Mouse (Mus musculus): ENCODE data around the gene Eif2s2. TPM values are rescaled to one million over a fixed set of nuclear protein-coding genes. Genes with fewer than 3 reads are reported as not detected.
"Not testable (repeated sequence)": the region's sequence is repeated elsewhere in the genome, so short reads cannot be mapped to it uniquely, and the experiment has no call there.

The Eif2s2 gene
- polyA plus RNA-seq, 1 experiment, result 28.7 TPM

GRCm38 (mm10) chr2:154920896-154921295 lies 28.2 kb upstream of the Eif2s2 start:
- H3K27me3 ChIP-seq (replicated peaks), result peaks cover 7% of the 10 kb centered on the region

GRCm38 (mm10) chr2:154917866-154918641 lies 25.3 kb upstream of the Eif2s2 start:
- Histone ChIP-seq H3K4me1 (no peaks in the 10 kb centered on the region), H3K4me3 (replicated peaks) (no peak overlapping the region), H3K36me3 (replicated peaks; ENCODE audit: low read length) (no peaks in the 10 kb centered on the region), H3K27me3 (replicated peaks) (peaks cover 4% of the 10 kb centered on the region), H3K9me3 (no peaks in the 10 kb centered on the region)
- TF ChIP-seq GATA1 (IDR thresholded peaks at IDR 0.05; ENCODE audit: borderline replicate concordance, low read length) (no peak), FLI1 (IDR thresholded peaks at IDR 0.05; ENCODE audit: low read length) (no peak)

More at GRCm38 (mm10) chr2:154920896-154921295, 28.2 kb upstream of the Eif2s2 start:
- no peaks in the 10 kb centered on the region for H3K36me3 ChIP-seq (replicated peaks; ENCODE audit: low read length)
- H3K9me3 ChIP-seq, result no peaks in the 10 kb centered on the region
- TF ChIP-seq FLI1 (IDR thresholded peaks at IDR 0.05; ENCODE audit: low read length), result no peak
- TF ChIP-seq GATA1 (IDR thresholded peaks at IDR 0.05; ENCODE audit: borderline replicate concordance, low read length), result no peak
- H3K4me3 ChIP-seq (replicated peaks), result no peak overlapping the region
- no peaks in the 10 kb centered on the region for H3K4me1 ChIP-seq

GRCm38 (mm10) chr2:154916547-154916946 lies 23.8 kb upstream of the Eif2s2 start:
- no peaks in the 10 kb centered on the region for H3K9me3 ChIP-seq
- H3K4me3 ChIP-seq (replicated peaks), result no peak overlapping the region
- TF ChIP-seq GATA1 (IDR thresholded peaks at IDR 0.05; ENCODE audit: borderline replicate concordance, low read length) (no peak), FLI1 (IDR thresholded peaks at IDR 0.05; ENCODE audit: low read length) (no peak)

GRCm38 (mm10) chr2:154915922-154916541 lies 23.3 kb upstream of the Eif2s2 start:
- H3K4me1 ChIP-seq, result no peaks in the 10 kb centered on the region
- H3K9me3 ChIP-seq, result no peaks in the 10 kb centered on the region
- H3K4me3 ChIP-seq (replicated peaks), result no peak overlapping the region
- H3K27me3 ChIP-seq (replicated peaks), result peaks cover 4% of the 10 kb centered on the region
- no peak for TF ChIP-seq FLI1 (IDR thresholded peaks at IDR 0.05; ENCODE audit: low read length)
- no peak for TF ChIP-seq GATA1 (IDR thresholded peaks at IDR 0.05; ENCODE audit: borderline replicate concordance, low read length)
- H3K36me3 ChIP-seq (replicated peaks; ENCODE audit: low read length), result no peaks in the 10 kb centered on the region

More at GRCm38 (mm10) chr2:154916547-154916946, 23.8 kb upstream of the Eif2s2 start:
- H3K4me1 ChIP-seq, result no peaks in the 10 kb centered on the region
- peaks cover 4% of the 10 kb centered on the region for H3K27me3 ChIP-seq (replicated peaks)
- no peaks in the 10 kb centered on the region for H3K36me3 ChIP-seq (replicated peaks; ENCODE audit: low read length)

- no peaks in the 10 kb centered on the region; the same call in 1 of the 2 replicates for H3K4me1 ChIP-seq
- no peak for TF ChIP-seq FLI1 (IDR thresholded peaks at IDR 0.05; ENCODE audit: low read length)
- TF ChIP-seq GATA1 (IDR thresholded peaks at IDR 0.05; ENCODE audit: borderline replicate concordance, low read length), result no peak
- no peaks in the 10 kb centered on the region for H3K9me3 ChIP-seq
Observed at GRCm38 (mm10) chr2:154909789-154910188, 17.1 kb upstream of the Eif2s2 start.

GRCm38 (mm10) chr2:154908223-154908622 lies 15.5 kb upstream of the Eif2s2 start:
- not testable (repeated sequence) for H3K4me1 ChIP-seq; H3K9me3 ChIP-seq; H3K27me3 ChIP-seq (replicated peaks); H3K36me3 ChIP-seq (replicated peaks; ENCODE audit: low read length); H3K4me3 ChIP-seq (replicated peaks)

More at GRCm38 (mm10) chr2:154909789-154910188, 17.1 kb upstream of the Eif2s2 start:
- H3K4me3 ChIP-seq (replicated peaks), result no peak overlapping the region
- H3K27me3 ChIP-seq (replicated peaks), result peaks cover 3% of the 10 kb centered on the region
- H3K36me3 ChIP-seq (replicated peaks; ENCODE audit: low read length), result no peaks in the 10 kb centered on the region

- H3K9me3 ChIP-seq, result no peaks in the 10 kb centered on the region
- no peaks in the 10 kb centered on the region; the same call in 1 of the 2 replicates for H3K4me1 ChIP-seq
- no peak overlapping the region for H3K4me3 ChIP-seq (replicated peaks)
- TF ChIP-seq FLI1 (IDR thresholded peaks at IDR 0.05; ENCODE audit: low read length), result no peak
- TF ChIP-seq GATA1 (IDR thresholded peaks at IDR 0.05; ENCODE audit: borderline replicate concordance, low read length), result no peak
- H3K36me3 ChIP-seq (replicated peaks; ENCODE audit: low read length), result no peaks in the 10 kb centered on the region
- peaks cover 14% of the 10 kb centered on the region for H3K27me3 ChIP-seq (replicated peaks)
Observed at GRCm38 (mm10) chr2:154905796-154906195, 13.1 kb upstream of the Eif2s2 start.

- H3K36me3 ChIP-seq (replicated peaks; ENCODE audit: low read length), result no peaks in the 10 kb centered on the region
- H3K4me3 ChIP-seq (replicated peaks), result no peak overlapping the region
- H3K9me3 ChIP-seq, result no peaks in the 10 kb centered on the region
- TF ChIP-seq GATA1 (IDR thresholded peaks at IDR 0.05; ENCODE audit: borderline replicate concordance, low read length) (no peak), FLI1 (IDR thresholded peaks at IDR 0.05; ENCODE audit: low read length) (no peak)
- H3K27me3 ChIP-seq (replicated peaks), result peaks cover 14% of the 10 kb centered on the region
- no peaks in the 10 kb centered on the region; the same call in 1 of the 2 replicates for H3K4me1 ChIP-seq
Observed at GRCm38 (mm10) chr2:154902111-154902510, 9.4 kb upstream of the Eif2s2 start.

GRCm38 (mm10) chr2:154899412-154899811 lies 6.7 kb upstream of the Eif2s2 start:
- H3K36me3 ChIP-seq (replicated peaks; ENCODE audit: low read length); H3K4me1 ChIP-seq; H3K9me3 ChIP-seq; H3K4me3 ChIP-seq (replicated peaks): not testable (repeated sequence)
- H3K27me3 ChIP-seq (replicated peaks), result peaks cover 10% of the 10 kb centered on the region

GRCm38 (mm10) chr2:154899004-154899403 lies 6.3 kb upstream of the Eif2s2 start:
- H3K4me3 ChIP-seq (replicated peaks); H3K4me1 ChIP-seq; H3K36me3 ChIP-seq (replicated peaks; ENCODE audit: low read length); H3K9me3 ChIP-seq: not testable (repeated sequence)
- peaks cover 10% of the 10 kb centered on the region for H3K27me3 ChIP-seq (replicated peaks)
